ENCODE assay signal across 10 mouse cellular contexts in the genomic region with DNA sequence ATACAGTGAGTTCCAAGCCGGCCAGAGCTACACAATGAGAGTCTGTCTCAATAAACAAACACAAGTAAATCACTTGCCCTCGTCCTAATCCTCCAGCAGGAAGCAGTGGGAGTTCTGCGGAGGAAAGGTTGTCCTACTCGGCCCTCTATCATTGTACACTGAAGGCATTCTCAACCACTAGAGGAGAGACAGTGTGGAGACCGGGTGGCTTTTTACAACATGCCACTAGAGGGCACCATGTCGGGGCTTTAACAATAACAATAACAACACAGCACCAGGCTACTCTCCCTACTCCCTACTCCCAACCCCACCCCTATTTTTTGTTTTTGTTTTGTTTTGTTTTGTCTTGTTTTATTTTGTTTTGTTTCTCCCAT. TPM values are rescaled to one million over a fixed set of nuclear protein-coding genes. Genes with fewer than 3 reads are reported as not detected.
DNase-seq lines count a peak whose midpoint lies in the region; ATAC-seq lines count a peak whose summit lies in the region.
"Had no signal": no experiment of that assay in that cellular context is flagged by ENCODE, and none has a peak within 500 bp of the region (broad histone marks: within the 10 kb centered on the region; RNA-seq: fewer than 3 reads in every experiment).

No protein-coding gene starts in this region.

- H3K36me3 ChIP-seq in hindbrain, embryonic 11.5 days (ENCODE audit: control insufficient read depth, insufficient read depth, low read length) = no peaks in the 10 kb centered on the region
- no peaks in the 10 kb centered on the region for H3K36me3 ChIP-seq in hindbrain, embryonic 13.5 days
- no peaks in the 10 kb centered on the region for H3K36me3 ChIP-seq in forebrain, embryonic 14.5 days (ENCODE audit: control insufficient read depth, insufficient read depth, low read length)
- no peaks in the 10 kb centered on the region for H3K36me3 ChIP-seq in hindbrain, embryonic 14.5 days (replicated peaks; ENCODE audit: control insufficient read depth, insufficient read depth)
- H3K36me3 ChIP-seq: limb, embryonic 15.5 days had no signal

- no peak overlapping the region for H3K27ac ChIP-seq in hindbrain, embryonic 11.5 days (ENCODE audit: low read depth, low read length)
- no peak overlapping the region for H3K27ac ChIP-seq in hindbrain, embryonic 13.5 days
- H3K27ac ChIP-seq in forebrain, embryonic 14.5 days (ENCODE audit: low read depth, low read length) = no peak overlapping the region
- no peak overlapping the region for H3K27ac ChIP-seq in hindbrain, embryonic 14.5 days
- H3K27ac ChIP-seq: limb, embryonic 15.5 days had no signal

- WGBS in hindbrain, embryonic 11.5 days = 56% methylated on average over 6 of the region's 6 CpGs
- 54% methylated on average over 6 of the region's 6 CpGs for WGBS in hindbrain, embryonic 13.5 days
- WGBS in forebrain, embryonic 14.5 days = 36% methylated on average over 6 of the region's 6 CpGs
- 35% methylated on average over 6 of the region's 6 CpGs for WGBS in hindbrain, embryonic 14.5 days

- H3K9ac ChIP-seq in hindbrain, embryonic 11.5 days (ENCODE audit: low read depth, low read length) = no peak overlapping the region
- H3K9ac ChIP-seq in hindbrain, embryonic 13.5 days = no peak overlapping the region
- no peak overlapping the region for H3K9ac ChIP-seq in forebrain, embryonic 14.5 days (ENCODE audit: low read length)
- no peak overlapping the region for H3K9ac ChIP-seq in hindbrain, embryonic 14.5 days
- H3K9ac ChIP-seq: limb, embryonic 15.5 days had no signal

- H3K27me3 ChIP-seq in hindbrain, embryonic 11.5 days (ENCODE audit: control insufficient read depth, insufficient read depth, low read length) = no peaks in the 10 kb centered on the region
- H3K27me3 ChIP-seq in hindbrain, embryonic 13.5 days = no peaks in the 10 kb centered on the region
- H3K27me3 ChIP-seq in forebrain, embryonic 14.5 days (replicated peaks; ENCODE audit: control insufficient read depth, insufficient read depth, low read length) = no peaks in the 10 kb centered on the region
- no peaks in the 10 kb centered on the region for H3K27me3 ChIP-seq in hindbrain, embryonic 14.5 days (ENCODE audit: control insufficient read depth, insufficient read depth, low read length)
- H3K27me3 ChIP-seq: limb, embryonic 15.5 days had no signal

- ATAC-seq in hindbrain, embryonic 11.5 days (ENCODE audit: low FRiP score) = no peak
- ATAC-seq in hindbrain, embryonic 13.5 days (ENCODE audit: low FRiP score) = no peak
- ATAC-seq in forebrain, embryonic 14.5 days = peak; percentile 60; the same call in 1 of the 2 replicates
- no peak for ATAC-seq in hindbrain, embryonic 14.5 days (ENCODE audit: low FRiP score)

- H3K4me2 ChIP-seq in hindbrain, embryonic 11.5 days (replicated peaks; ENCODE audit: low read depth, low read length) = no peak overlapping the region
- H3K4me2 ChIP-seq in hindbrain, embryonic 13.5 days = no peak overlapping the region
- no peak overlapping the region for H3K4me2 ChIP-seq in forebrain, embryonic 14.5 days (ENCODE audit: low read length)
- no peak overlapping the region for H3K4me2 ChIP-seq in hindbrain, embryonic 14.5 days (replicated peaks)
- H3K4me2 ChIP-seq: limb, embryonic 15.5 days had no signal

- no peaks in the 10 kb centered on the region for H3K9me3 ChIP-seq in hindbrain, embryonic 11.5 days (ENCODE audit: control insufficient read depth, low read length)
- H3K9me3 ChIP-seq in hindbrain, embryonic 13.5 days = no peaks in the 10 kb centered on the region
- no peaks in the 10 kb centered on the region for H3K9me3 ChIP-seq in forebrain, embryonic 14.5 days (replicated peaks; ENCODE audit: control insufficient read depth, low read length)
- no peaks in the 10 kb centered on the region for H3K9me3 ChIP-seq in hindbrain, embryonic 14.5 days (ENCODE audit: control insufficient read depth, low read length)
- H3K9me3 ChIP-seq: limb, embryonic 15.5 days had no signal

- H3K4me1 ChIP-seq in hindbrain, embryonic 11.5 days (replicated peaks; ENCODE audit: control insufficient read depth, insufficient read depth, low read length) = no peaks in the 10 kb centered on the region
- no peaks in the 10 kb centered on the region for H3K4me1 ChIP-seq in hindbrain, embryonic 13.5 days (replicated peaks)
- H3K4me1 ChIP-seq in forebrain, embryonic 14.5 days (ENCODE audit: control insufficient read depth, insufficient read depth, low read length) = no peaks in the 10 kb centered on the region
- no peaks in the 10 kb centered on the region for H3K4me1 ChIP-seq in hindbrain, embryonic 14.5 days (replicated peaks; ENCODE audit: control insufficient read depth, insufficient read depth, low read length)

- H3K4me3 ChIP-seq in hindbrain, embryonic 11.5 days (ENCODE audit: low read depth, low read length) = no peak overlapping the region
- no peak overlapping the region for H3K4me3 ChIP-seq in hindbrain, embryonic 13.5 days
- no peak overlapping the region for H3K4me3 ChIP-seq in forebrain, embryonic 14.5 days (ENCODE audit: low read depth, low read length)
- H3K4me3 ChIP-seq in hindbrain, embryonic 14.5 days (replicated peaks; ENCODE audit: low read length) = no peak overlapping the region
- H3K4me3 ChIP-seq: limb, embryonic 15.5 days had no signal

- peak; percentile 57 for DNase-seq in hindbrain, embryonic 11.5 days (ENCODE audit: low spot score)
- peak; percentile 54 to 60 for DNase-seq in adrenal gland, postnatal 36 days
- peak; percentile 45 for DNase-seq in forebrain, embryonic 14.5 days (ENCODE audit: low spot score)
- peak; percentile 44 for DNase-seq in hindbrain, embryonic 14.5 days (ENCODE audit: low spot score)
- DNase-seq in layer of hippocampus, postnatal 10 days (ENCODE audit: low spot score in 2 of 2) = peak; percentile 58 to 61
- peak; percentile 82 for DNase-seq in lung, postnatal 10 days
- DNase-seq in spleen, postnatal 36 days (ENCODE audit: low spot score in 2 of 2) = peak; percentile 34 to 55

RNA-seq across cellular contexts. Expression of gene Il5, which starts 17.0 kb away (rescaled TPM):
- 0.10 TPM in 1 of 2 replicates, not detected in the other for polyA plus RNA-seq in hindbrain, embryonic 11.5 days (2014; fragmentation: Nextera tagmentation; extraction: Ambion mirVana)
- polyA plus RNA-seq in hindbrain, embryonic 13.5 days (2015; fragmentation: Nextera tagmentation; extraction: Ambion mirVana) = not detected in 2 replicates
- total RNA-seq in adrenal gland, postnatal 36 days (2021) = not detected
- polyA plus RNA-seq in forebrain, embryonic 14.5 days (2014; fragmentation: Nextera tagmentation; extraction: Ambion mirVana) = not detected in 2 replicates
- polyA plus RNA-seq in hindbrain, embryonic 14.5 days (2014; fragmentation: Nextera tagmentation; extraction: Ambion mirVana) = not detected in 2 replicates
- total RNA-seq in layer of hippocampus, postnatal 10 days (2021) = not detected
- total RNA-seq: adrenal gland, postnatal 4 days had no signal
- polyA plus RNA-seq: limb, embryonic 15.5 days had no signal

RNA-seq across cellular contexts. Expression of gene Rad50, which starts 30.4 kb away (rescaled TPM):
- 19.3 and 22.3 TPM in 2 replicates for polyA plus RNA-seq in hindbrain, embryonic 11.5 days (2014; fragmentation: Nextera tagmentation; extraction: Ambion mirVana)
- polyA plus RNA-seq in hindbrain, embryonic 13.5 days (2015; fragmentation: Nextera tagmentation; extraction: Ambion mirVana) = 12.4 and 12.7 TPM in 2 replicates
- total RNA-seq in adrenal gland, postnatal 36 days (2021) = 10 to 100 TPM; 12.1 to 17.1 TPM
- 10.6 and 11.0 TPM in 2 replicates for polyA plus RNA-seq in forebrain, embryonic 14.5 days (2014; fragmentation: Nextera tagmentation; extraction: Ambion mirVana)
- polyA plus RNA-seq in hindbrain, embryonic 14.5 days (2014; fragmentation: Nextera tagmentation; extraction: Ambion mirVana) = 10.7 and 10.8 TPM in 2 replicates
- total RNA-seq in layer of hippocampus, postnatal 10 days (2021) = 10 to 100 TPM in 1 of 2 experiments, 1 to 10 TPM in 1; 9.5 to 10.1 TPM

RNA-seq across cellular contexts. Expression of gene Irf1, which starts 32.3 kb away (rescaled TPM):
- 1.7 and 3.8 TPM in 2 replicates for polyA plus RNA-seq in hindbrain, embryonic 11.5 days (2014; fragmentation: Nextera tagmentation; extraction: Ambion mirVana)
- 2.5 and 2.9 TPM in 2 replicates for polyA plus RNA-seq in hindbrain, embryonic 13.5 days (2015; fragmentation: Nextera tagmentation; extraction: Ambion mirVana)
- 10 to 100 TPM; 24.3 to 26.0 TPM for total RNA-seq in adrenal gland, postnatal 36 days (2021)
- 3.0 and 3.8 TPM in 2 replicates for polyA plus RNA-seq in forebrain, embryonic 14.5 days (2014; fragmentation: Nextera tagmentation; extraction: Ambion mirVana)
- polyA plus RNA-seq in hindbrain, embryonic 14.5 days (2014; fragmentation: Nextera tagmentation; extraction: Ambion mirVana) = 2.7 and 3.1 TPM in 2 replicates
- 1 to 10 TPM; 5.1 to 5.7 TPM for total RNA-seq in layer of hippocampus, postnatal 10 days (2021)

RNA-seq across cellular contexts. Expression of gene Gm17334, which starts 35.4 kb away (rescaled TPM):
- polyA plus RNA-seq in hindbrain, embryonic 11.5 days (2014; fragmentation: Nextera tagmentation; extraction: Ambion mirVana) = not detected in 2 replicates
- polyA plus RNA-seq in hindbrain, embryonic 13.5 days (2015; fragmentation: Nextera tagmentation; extraction: Ambion mirVana) = not detected in 2 replicates
- 1 to 10 TPM in 1 of 2 experiments, not detected in 1; 1.1 TPM for total RNA-seq in adrenal gland, postnatal 36 days (2021)
- not detected in 2 replicates for polyA plus RNA-seq in forebrain, embryonic 14.5 days (2014; fragmentation: Nextera tagmentation; extraction: Ambion mirVana)
- polyA plus RNA-seq in hindbrain, embryonic 14.5 days (2014; fragmentation: Nextera tagmentation; extraction: Ambion mirVana) = not detected in 2 replicates
- total RNA-seq in layer of hippocampus, postnatal 10 days (2021) = not detected
